Mouse (Mus musculus) embryonic fibroblast, embryonic 13.5 days (primary cell): ENCODE results near the gene C1qtnf6.

Experiments used
- CTCF ChIP-seq: IDR thresholded peaks from 2 replicates; pipeline ENCODE4 v1.5.1; 2011; ENCODE audit warnings: mild to moderate bottlenecking, control low read depth, low read length, moderate library complexity, borderline replicate concordance; ENCODE audit not compliant: insufficient read depth
- POLR2A ChIP-seq: IDR thresholded peaks from 2 replicates; pipeline ENCODE4 v1.6.1; 2011; ENCODE audit warnings: low read depth, mild to moderate bottlenecking, control low read depth, low read length, moderate library complexity

DNA sequence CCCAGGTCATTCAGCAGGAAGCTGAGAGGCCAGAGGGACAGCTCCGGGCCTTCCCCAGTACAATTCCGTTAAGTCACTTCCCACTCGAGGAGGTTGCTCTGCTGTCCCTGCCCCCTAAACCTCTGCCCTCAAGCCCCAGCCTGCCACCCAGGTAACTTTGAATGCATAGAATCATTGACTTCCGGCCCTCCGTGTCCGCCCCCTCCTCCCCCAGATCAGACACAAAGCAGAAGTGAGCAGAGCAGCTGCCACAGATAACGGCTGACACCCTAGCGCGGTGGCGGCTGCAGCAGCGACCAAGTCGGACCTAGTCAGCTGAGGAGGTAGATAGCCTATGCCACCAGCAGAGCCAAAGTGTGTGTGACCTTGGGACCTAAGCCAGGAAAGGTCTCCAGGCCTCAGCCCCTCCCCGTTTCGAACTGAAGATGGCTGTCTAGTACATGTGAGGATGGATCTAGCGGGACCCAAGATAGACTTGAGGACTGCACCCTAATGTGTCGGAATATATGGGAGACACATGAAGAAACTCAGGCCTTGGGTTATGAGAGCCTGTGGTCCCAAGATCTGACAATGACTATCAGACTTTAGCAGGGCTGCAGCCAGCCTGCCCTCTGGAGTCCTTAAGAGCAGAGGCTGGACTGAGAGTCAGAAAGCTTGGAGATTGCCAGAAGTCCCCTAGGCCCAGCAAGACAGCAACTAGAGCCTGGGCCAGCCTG, 40.5 kb upstream of the C1qtnf6 start:
- no peak for TF ChIP-seq CTCF
- TF ChIP-seq POLR2A = no peak
